Mouse (Mus musculus) c-Kit-positive CD71-positive TER-119-positive erythroid progenitor cells, embryonic 14.5 days (primary cell): ENCODE data around the gene Nlrp6.
A peak's percentile ranks its signal among the peaks of the same experiment; 100 is the strongest.
"Not testable (repeated sequence)": the region's sequence is repeated elsewhere in the genome, so short reads cannot be mapped to it uniquely, and the experiment has no call there.

Experiments
- DNase-seq: peaks from one replicate; pipeline ENCODE4 v3.0.0-alpha.2; 2013; ENCODE audit warnings: low spot score

Nlrp6 gene

DNA sequence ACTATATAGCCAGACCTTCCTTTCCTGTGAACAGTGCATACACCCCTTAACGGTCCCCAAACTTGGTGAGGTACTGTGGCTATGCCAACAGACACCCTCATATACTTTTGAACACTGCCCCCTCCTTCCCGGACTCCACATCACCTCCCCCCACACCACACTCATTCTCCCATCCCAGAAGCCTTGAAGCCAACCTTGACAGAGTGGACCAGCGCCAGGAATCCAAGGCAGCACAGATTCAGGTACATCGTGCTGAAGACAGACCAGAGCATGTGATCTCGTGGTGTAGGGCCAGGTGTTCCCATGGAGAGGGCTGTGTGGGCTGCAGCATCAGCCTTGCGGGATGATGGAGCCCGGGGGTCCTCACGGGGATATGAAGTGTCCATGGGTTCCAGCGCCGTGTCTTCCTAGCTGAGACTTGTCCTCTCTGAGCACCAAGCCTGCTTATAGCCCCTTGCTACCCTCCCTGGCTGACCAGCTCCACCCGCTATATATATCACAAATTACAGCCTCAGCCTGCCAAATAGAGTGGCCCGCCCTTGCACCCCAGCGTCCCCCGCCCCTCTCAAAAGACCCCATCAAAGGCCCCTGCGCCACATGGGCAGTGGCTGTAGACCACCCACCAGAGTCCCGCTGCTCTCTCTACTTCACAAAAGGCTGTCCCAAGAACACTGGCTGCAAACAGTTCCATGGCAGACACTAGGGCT is 29.3 kb downstream of the Nlrp6 start, which contains the start of gene Ifitm5:
Gene Ifitm5 (minus strand): TSS at position 468 of the 707 bp plus-strand sequence.
- DNase-seq: no peak

DNA sequence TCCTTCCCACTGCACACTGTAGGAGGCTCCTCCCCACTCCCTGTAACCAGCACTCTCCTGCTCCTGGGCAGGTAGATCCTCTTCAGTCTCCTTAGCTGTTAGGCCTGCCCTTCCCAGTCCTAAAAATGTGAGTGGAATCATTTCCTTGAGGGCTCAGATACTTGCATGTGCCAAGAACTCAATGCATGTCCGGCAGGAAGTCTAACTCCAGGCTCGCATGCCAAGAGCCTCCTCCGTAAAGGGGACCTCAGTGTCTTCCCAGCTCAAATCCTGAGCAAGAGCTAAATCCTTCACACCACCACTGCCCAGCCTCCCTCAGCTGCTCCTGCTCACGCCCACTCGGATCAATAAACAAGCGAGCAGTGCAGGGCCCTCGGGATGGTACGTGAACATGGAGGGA is 30.3 kb downstream of the Nlrp6 start:
- DNase-seq: no peak

DNA sequence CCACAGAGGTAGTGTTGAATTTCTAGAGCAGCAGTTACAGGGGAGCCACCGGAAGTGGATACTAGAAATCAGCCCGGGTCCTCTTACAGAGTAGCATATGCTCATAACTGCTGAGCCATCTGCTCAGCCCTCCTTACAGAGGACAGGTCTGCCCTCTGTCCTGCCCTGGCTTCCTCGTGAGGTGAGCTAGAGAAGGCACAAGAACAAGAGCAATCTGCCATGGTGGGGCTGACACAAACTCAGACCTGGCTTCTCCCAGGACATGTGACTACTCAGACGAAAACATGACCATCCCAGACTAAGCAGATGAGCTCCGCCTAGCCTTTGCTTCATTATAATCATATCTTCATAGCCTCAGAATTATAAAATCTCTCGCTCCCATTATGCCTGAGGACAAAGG is 31.1 kb downstream of the Nlrp6 start:
- DNase-seq: no peak

DNA sequence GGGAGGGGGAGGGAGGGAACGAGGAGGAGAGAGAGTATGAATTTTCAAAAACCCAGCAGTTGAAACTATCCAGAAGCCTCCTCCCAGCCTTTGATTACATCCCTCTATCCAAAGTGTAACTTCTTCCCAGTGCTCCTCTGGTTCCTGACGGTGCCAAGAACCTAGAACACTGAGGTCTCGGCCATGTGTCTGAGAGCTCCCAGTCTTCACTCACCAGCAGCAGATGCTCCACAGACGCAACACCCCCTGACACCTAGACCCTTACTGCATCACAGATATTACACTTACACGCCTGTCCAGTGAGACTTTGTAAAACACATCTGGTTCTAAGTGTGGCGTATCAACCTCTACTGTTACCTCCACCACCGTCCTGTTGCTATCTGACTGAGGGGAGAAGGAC is 31.7 kb downstream of the Nlrp6 start:
- no peak for DNase-seq

DNA sequence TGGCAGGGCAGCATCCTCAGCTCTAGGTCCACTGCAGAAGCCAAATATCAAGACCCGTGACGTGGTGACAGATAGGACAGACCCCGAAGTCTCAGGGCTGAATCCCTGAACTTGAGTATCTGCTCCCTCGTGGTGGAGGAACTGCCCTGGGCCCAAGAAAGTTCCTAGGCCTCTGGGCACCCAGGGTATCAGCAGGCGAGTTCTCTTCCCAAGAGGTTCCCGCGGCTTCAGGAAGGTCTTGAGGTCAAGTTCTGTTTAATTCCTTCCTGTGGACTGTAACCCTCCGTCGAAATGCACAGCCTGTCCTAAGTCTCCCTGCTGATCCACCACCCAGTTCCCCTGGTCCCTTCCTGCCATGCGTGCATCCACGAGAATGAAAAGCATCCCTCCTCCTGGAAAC is 32.4 kb downstream of the Nlrp6 start:
- DNase-seq: no peak

DNA sequence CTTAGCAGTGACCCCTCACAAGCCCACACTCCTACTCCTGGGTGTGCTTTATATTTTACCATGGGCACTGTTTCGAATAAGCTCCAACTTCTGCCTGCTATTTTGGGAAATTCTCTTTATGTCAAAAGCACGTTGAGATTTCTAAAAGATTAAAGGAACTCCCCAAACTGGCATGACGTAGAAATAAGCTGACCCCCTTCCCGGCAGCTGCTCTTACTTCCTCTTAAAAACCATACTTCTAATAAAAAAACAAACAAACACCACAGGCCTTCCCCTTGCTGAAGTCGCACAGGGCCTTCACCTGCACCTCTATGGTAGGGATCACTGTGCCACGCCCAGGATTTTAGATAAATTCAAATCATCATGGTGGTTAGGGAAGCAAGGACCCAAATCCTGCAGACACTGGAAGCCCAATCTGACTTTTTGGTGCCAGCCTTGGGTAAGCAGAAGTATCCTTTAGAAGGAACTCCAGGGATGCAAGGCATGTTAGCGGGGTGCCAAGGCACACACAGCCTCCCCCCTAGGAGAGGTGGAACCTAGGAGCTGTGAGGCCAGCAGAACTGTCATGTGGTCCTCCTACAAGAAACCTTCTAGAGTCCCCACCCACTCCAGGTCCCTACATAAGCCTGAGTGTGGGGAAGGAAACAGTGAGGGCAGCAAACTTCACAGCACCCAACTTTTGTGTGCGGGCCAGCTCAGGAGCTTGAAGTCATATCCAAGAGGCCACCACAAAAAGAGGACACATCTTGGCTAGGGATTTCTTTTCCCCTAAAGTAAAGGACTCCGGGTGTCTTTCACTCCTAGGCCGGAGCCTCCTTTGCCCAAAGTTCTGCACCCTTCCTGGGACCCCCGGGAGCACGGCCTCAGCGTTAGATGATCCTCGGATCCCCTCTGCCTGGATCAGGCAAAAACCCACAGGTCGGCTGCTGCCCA is 33.4 kb downstream of the Nlrp6 start:
- DNase-seq: no peak

DNA sequence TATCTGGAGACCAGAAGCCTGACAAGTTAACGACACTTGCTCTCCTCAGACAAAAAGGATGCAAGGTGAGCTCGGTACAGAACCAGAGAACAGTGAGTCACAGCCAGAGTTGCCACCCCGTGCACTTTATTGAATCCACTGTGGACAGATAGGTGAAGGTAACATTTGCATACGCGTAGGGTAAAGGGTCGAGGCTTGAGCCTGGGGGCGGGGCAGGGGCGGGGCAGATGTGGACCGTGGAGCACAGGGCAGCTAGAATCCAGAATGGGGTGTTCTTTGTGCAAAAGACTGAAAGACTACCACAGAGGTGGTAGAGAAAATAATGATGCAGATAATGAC is 34.0 kb downstream of the Nlrp6 start:
- no peak for DNase-seq

DNA sequence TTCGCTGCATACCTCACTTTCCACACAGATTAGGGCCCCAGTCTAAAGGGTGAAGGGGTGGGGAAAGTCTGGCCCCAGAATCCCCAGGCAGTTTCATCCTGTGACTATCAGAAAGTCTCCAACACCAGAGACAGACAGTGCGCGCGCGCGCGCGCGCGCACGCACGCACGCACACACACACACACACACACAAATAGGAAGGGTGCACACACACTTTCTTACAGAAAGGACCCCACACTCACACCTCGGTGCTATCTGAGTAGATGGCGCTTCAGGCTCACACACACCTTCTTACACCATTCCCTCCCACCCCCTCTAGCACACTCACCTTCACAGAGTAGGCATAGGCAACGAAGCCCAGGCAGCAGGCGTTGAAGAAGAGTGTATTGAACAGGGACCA is 34.6 kb downstream of the Nlrp6 start:
- DNase-seq: no peak

DNA sequence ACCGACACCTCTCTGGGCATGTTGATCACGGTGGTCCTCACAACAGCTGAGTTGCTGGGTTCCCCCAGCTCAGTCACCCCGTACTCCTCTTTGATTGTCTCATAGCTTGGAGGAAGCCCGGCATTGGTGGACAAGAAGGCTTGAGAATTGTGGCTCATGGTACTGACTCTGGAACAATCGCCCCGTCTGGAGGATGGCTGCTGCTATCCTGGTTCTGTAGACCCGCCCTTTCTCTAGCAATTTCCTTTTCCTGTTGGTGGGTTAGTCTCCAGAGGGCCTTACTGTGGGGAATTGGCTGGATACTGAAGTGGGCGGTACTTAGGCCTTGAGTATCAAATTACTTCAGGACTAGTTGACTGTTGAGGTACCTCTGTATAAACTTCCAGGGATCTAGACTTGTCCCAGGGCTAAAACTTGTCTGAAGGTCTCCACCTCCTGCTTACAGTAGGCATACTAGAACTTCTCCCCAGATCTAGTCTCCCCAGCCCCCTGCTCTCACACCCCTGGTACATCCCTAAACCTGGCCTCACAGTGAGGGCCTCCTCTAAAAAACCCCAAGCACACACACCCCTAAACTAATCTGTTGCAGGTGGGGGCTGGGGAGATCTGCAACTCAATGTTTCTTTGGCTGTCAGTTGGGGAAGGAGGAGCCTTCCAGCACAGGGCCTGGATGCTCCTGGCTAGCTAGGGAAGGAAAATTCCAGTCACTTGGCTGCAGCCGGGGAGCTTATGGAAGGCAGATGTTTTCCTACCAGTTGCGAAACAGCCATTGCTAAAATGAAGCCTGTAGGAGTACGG is 35.3 kb downstream of the Nlrp6 start, which contains the start of the genes Gm45717 and Ifitm2:
Gene Gm45717 (minus strand): TSS at position 180 of the 798 bp plus-strand sequence.
Gene Ifitm2 (minus strand): TSS at position 230 of the 798 bp plus-strand sequence.
- peak; percentile 32 for DNase-seq

DNA sequence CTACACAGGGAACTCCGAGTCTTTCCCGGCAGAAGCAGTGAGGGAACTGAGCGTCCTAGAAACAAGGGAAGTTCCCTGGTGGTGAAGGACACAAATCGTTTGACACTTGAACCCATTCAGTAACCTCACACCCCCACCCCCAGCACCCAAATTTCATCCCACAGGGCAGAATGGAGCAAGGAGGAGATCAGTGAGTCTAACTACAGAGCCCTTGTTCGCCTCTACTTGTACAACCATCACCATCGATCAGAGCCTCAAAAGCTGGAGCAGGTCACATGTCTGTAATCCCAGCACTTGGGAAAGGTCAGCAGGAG is 35.8 kb downstream of the Nlrp6 start:
- DNase-seq: no peak

DNA sequence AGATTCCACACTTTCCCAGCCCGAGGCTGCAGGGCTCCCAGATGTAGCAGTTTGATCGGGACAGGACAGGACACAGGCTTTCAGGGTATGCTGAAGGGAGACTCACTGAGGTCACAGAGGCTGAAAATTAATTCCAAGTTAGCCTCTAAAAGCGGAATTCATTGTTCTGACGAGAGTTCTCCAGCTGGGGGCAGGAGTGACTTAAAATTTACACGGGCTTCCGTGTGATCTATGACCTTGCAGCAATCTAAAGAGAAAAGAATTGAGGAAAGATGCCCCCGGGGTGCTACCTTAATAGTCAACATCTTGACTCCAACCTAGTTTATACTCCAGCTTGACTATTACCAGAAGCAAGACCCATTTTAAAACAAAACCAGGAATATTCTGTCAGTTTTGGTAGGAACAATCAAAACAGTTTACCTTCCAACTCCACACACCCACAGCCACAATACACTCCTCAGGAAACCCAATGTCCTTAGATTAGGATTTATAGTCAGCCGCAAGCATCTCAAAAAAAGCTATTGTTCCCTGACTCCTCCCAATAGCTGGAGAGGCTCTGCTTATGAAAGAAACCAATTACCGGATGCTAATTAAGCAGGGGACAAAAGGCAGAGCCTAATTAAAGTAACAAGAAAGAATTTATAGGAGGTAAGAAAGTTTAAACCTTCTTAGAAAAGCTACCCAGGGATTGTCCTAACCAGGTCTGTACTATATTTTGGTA is 38.6 kb downstream of the Nlrp6 start:
- DNase-seq: no peak

DNA sequence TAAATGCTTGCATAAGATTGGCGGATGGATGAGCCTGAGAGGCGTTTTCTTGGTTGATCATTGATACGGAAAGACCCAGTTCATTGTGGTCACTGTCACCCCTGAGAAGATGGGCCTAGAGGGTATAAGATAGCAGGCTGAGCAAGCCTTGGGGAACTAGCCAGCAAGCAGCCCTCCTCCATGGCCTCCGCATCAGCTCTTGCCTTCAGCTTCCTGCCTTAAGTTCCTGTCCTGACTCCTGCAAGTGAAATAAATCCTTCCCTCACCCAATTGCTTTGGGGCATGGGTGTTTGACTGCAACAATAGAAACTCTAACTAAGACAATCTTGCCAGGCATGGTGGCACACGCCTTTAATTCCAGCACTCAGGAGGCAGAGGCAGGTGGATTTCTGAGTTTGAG is 39.3 kb downstream of the Nlrp6 start:
- DNase-seq: no peak

DNA sequence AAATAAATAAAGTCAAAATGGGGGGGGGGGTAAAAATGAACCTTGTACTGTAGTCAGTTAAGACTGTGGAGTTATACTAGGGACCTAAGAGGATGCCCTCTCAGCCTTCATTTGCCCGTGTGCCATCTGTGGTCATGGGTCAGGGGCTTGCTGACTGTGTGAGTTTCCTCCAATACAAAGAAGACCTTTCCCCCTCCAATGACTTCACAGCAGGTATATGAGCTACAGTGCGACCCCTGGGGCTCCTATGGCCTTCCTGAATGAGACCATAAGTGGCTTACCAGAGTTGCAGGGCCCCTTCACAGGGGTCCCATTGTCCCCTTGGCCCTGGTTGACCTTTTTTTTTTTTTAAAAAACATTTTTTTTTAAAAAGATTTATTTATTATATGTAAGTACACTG is 40.7 kb downstream of the Nlrp6 start:
- DNase-seq: no peak

DNA sequence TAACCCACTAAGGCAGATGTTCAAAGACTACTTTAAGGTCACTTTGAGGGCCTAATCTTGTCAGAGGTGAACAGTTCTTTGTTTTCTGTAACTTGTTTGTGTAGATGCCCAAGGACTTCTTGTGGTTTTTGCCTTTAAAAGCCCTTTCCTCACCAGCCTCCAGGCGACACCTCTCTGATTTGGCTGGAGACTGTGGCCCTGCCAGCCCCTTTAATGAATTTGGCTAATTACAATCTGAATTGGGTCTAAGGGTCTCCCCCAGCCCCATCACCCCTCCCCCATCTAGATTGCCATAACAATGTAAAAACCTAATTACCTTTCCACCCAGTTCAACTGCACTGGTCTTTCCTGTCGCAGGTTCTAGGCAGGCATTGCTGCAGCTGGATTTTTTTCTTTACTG is 42.0 kb downstream of the Nlrp6 start:
- no peak for DNase-seq

DNA sequence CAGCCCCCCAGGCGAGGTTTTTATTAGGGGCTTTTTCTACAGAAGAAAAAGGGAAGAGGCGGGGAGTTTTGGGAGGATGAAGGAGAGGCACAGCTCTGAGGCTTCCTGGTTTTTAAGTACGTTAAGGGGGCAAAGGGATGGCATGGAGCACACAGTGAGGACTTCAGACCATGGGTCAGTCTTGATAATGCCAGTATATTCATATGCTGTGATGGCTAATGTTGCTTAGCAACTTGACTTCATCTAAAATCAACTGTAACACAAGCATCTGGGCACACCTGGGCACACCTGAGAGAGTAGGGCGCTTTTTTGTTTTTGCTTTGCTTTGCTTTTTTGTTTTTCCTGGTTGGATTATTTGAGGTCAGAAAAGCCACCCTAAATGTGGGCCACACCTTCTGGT is 46.2 kb downstream of the Nlrp6 start, which contains the start of gene Ifitm1:
Gene Ifitm1 (plus strand): TSS at position 301 of the 400 bp plus-strand sequence.
- DNase-seq: no peak

DNA sequence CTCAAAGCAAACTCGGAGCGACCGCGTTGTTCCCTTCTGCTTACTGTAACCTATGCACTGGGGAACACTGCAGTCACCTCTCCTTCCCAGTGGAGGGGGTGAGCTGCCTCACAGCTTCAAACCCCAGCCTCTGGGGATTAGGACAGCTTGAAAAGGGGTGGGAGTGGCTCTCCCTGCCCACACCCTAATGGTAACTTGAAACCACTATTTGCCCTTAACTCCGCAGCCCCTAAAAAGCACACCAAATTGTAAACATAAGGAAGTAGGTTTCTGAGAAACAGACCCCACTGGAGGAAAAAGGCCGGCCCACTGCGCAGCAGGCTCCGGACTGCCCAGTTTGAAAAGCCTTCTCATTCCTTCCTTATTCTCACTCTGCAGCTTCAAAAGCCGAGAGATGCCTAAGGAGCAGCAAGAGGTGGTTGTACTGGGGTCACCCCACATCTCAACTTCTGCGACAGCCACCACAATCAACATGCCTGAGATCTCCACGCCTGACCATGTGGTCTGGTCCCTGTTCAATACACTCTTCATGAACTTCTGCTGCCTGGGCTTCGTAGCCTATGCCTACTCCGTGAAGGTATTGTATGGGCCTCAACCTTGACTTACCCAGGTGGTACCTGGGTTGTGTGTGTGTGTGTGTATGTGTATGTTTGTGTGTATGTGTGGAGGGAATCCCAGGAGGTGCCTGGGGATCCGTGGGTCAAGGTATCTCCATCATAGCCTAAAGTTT is 47.3 kb downstream of the Nlrp6 start:
- DNase-seq: no peak

DNA sequence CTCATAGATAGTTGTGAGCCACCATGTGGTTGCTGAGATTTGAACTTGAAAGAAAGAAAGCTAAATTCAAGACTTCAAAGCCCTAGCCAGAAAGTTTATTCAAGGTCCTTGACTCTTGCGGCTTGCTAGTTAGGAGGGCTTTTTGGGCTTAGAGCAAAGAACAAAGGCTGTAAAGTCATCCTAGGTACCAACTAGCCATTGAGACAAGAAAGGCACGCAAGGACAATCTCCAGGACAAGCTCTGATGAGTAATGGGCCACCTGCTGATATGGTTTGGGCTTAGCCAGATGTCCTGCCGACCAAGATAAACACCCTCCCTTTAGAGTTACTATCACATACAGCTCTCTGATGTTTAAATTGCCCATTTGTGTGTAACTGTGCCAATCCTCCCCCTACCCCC is 48.0 kb downstream of the Nlrp6 start:
- DNase-seq: not testable (repeated sequence)

DNA sequence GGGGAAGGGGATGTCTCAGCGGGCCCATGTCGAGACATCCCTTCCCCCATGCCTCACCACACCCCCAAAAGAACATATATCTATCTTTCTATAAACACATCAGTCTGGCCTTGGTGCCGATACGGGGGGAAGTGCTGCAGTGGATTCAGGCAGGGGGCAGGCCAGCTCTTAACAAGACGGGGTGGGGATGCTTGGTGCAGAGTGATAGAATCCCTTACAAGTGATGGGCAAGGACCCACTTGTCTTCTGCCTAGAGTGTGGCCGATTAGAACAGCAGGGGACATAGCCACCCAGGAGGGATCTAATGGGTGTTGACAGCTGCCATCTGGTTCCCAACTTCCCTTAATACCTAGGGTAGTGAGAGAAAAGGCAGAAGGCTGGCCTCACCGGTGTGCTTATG is 50.2 kb downstream of the Nlrp6 start:
- no peak for DNase-seq

DNA sequence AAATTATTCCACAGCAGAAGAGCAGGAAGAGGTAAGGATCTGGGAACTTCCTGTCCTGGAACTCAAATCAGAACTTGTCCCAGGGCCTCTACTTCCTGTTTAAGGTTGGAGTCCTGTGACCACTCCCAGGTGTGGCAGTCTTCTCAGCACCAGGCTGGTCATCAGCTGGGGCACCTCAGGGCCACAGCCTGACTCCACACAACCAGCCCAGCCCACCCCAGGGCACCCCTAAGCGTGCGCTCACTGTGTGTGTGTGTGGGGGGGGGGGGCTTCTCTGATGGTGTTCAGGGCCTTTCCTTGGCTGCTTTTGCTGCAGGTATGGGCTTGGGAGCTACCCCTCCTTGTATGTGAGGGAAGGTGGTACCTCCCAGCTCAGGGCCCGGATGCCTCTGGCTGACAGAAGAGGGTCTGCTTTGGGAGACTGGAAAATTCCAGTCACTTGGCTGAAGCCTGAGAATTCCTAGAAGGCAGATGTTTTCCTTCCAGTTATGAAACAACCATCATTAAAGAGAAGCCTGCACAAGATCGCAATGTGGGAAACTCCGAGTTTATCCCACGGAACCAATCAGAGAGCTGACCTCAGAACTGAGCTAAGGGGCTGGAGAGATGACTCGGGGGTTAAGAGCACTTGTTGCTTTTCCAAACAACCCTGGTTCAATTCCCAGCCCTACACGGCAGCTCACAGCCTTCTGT is 50.9 kb downstream of the Nlrp6 start:
- no peak for DNase-seq

DNA sequence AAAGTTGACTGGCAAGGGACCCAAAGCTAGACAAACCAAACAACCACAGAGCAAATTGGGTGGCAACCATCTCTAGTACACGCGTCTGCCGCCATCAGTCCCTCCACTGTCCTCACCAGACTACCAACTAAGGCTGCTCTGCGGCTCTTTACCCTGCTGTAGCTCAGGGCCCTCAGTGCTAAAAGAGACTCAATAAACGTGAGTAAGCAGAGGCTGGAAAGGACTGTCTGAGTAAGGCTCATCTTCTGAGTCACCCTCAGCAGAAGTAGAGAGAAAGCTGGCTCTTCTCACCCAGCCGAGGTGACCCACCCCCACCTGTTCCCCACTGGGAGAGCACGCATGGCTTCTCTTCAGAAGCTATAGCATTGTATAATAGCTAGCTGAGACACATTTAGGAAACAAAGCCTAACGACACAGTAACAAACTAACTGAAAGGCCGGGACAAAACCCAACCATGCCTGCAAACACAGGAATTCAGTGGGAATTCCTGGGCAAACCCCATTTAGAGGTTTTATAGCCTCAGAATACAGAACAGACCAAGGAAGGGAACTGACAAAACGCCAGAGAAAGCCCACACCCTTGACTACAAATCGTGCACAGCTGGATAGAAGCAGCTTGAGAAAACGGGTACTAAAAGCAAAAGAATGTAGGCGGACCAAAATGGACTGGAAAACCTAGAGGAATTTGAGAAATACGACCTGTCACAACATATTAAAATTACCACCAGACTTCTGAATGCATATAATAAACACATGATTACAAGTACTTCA is 52.9 kb downstream of the Nlrp6 start:
- no peak for DNase-seq
